Mouse (Mus musculus) midbrain, embryonic 10.5 days (tissue): ENCODE results near the gene Onecut1. TPM values are rescaled to one million over a fixed set of nuclear protein-coding genes. Genes with fewer than 3 reads are reported as not detected.

Experiments used
- DNase-seq: peaks from one replicate; pipeline ENCODE4 v3.0.0-alpha.2; 2017; ENCODE audit warnings: low spot score
- H3K27ac ChIP-seq: fragments of 300-500 bp; sonication (generic); replicated peaks from 2 replicates; pipeline ENCODE4 v1.5.1; 2016; ENCODE audit warnings: mild to moderate bottlenecking
- H3K27me3 ChIP-seq: fragments of 300-500 bp; sonication (generic); 2 replicates; pipeline ENCODE4 v1.6.1; 2016; ENCODE audit warnings: low read depth, mild to moderate bottlenecking; ENCODE audit not compliant: poor library complexity, severe bottlenecking
- H3K36me3 ChIP-seq: fragments of 300-500 bp; sonication (generic); 2 replicates; pipeline ENCODE4 v1.6.1; 2016; ENCODE audit warnings: mild to moderate bottlenecking, moderate library complexity
- H3K4me1 ChIP-seq: fragments of 300-500 bp; sonication (generic); 2 replicates; pipeline ENCODE4 v1.6.1; 2016
- H3K4me3 ChIP-seq: fragments of 300-500 bp; sonication (generic); 2 replicates; pipeline ENCODE4 v1.5.1; 2016; ENCODE audit warnings: mild to moderate bottlenecking, moderate library complexity
- H3K9me3 ChIP-seq: fragments of 300-500 bp; sonication (generic); replicated peaks from 2 replicates; pipeline ENCODE4 v1.6.1; 2016; ENCODE audit warnings: mild to moderate bottlenecking
- WGBS: fragments of 180-500 bp; shearing (Covaris S2); methylation state at CpG from one replicate; pipeline ENCODE4 v1.1.7; 2016; 5-methylcytosine and 5-hydroxymethylcytosine counted together
- polyA plus RNA-seq: library from polyadenylated mRNA; unstranded; fragments of >200 nt; fragmentation: Nextera tagmentation; extraction: Ambion mirVana; gene quantifications from 2 replicates; pipeline ENCODE4 v1.2.1, GENCODE M21; 2016

The Onecut1 gene
- polyA plus RNA-seq, 1 experiment from 2014 or later, result 10.0 TPM

DNA sequence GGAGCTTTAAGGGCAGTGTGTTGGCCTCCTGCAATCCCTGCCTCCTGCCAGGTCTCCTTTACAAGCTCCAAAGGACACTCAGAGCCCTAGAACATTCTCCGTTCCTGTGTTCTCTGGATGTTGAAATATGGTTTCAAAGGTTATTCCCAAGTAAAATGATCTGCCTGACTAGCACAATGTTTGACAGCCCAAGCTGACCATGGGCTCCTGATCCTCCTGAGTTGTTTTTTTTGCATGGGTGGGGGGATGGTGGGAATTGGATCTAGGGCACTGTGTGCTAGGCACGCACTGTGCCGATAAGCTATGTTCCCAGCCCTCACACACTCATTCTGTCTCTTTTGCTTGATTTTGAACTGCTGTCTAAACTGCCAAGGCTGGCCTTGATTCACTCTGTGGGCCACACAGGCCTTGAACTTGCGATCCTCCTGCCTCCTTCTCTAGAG lies 68.3 kb downstream of the Onecut1 start:
- Histone ChIP-seq H3K4me1 (peaks cover 9% of the 10 kb centered on the region), H3K4me3 (no peak overlapping the region), H3K27me3 (no peaks in the 10 kb centered on the region), H3K9me3 (no peaks in the 10 kb centered on the region), H3K36me3 (no peaks in the 10 kb centered on the region), H3K27ac (no peak overlapping the region)
- WGBS, result 91% methylated on average over 4 of the region's 4 CpGs
- no peak for DNase-seq

DNA sequence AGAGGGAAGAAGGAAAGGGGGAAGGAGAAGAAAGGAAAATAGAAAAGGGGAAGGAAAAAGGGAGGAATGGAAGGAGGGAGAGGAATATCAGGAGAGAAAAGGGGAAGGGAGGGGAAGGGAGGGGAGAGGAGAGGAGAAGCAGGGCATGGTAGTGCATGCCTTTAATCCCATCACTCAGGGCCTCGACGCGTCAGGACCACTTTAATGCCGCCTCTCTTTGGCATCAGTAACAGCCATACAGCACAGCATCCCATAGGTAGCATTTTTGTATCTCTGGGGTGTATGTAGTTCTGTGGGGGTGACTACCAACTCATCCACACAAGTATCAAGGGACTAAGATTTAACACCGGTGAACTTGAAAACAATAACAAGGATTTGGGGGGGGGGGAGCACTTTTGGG lies 68.9 kb downstream of the Onecut1 start:
- no peak overlapping the region for H3K27ac ChIP-seq
- H3K4me3 ChIP-seq, result no peak overlapping the region
- no peaks in the 10 kb centered on the region for H3K27me3 ChIP-seq
- no peak for DNase-seq
- H3K4me1 ChIP-seq, result peaks cover 3% of the 10 kb centered on the region
- H3K36me3 ChIP-seq, result no peaks in the 10 kb centered on the region
- H3K9me3 ChIP-seq, result no peaks in the 10 kb centered on the region
- WGBS, result 84% methylated on average over 5 of the region's 5 CpGs

DNA sequence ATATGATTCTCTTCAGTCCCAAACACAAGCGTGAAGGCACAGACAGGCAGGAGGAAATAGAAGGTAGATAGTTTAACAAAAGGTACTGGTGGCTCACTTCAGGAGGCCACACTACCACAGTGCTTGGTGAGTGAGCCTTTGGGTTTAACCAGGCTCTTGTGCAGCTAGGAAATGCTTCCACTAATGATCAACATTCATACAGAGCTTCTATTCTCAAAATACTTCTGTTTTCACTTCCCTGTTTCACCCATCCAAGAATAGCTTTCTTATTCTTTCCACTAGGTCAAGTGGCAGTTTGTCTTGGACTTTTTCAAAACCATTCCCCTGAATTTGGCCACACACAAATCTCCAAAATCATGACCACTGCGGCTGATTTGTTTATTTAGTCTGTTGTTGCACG lies 73.6 kb downstream of the Onecut1 start:
- WGBS, result 87% methylated on average over 3 of the region's 3 CpGs
- DNase-seq, result no peak
- H3K9me3 ChIP-seq, result no peaks in the 10 kb centered on the region
- H3K27me3 ChIP-seq, result no peaks in the 10 kb centered on the region
- no peak overlapping the region for H3K4me3 ChIP-seq
- H3K27ac ChIP-seq, result no peak overlapping the region
- H3K4me1 ChIP-seq, result no peaks in the 10 kb centered on the region
- no peaks in the 10 kb centered on the region for H3K36me3 ChIP-seq

DNA sequence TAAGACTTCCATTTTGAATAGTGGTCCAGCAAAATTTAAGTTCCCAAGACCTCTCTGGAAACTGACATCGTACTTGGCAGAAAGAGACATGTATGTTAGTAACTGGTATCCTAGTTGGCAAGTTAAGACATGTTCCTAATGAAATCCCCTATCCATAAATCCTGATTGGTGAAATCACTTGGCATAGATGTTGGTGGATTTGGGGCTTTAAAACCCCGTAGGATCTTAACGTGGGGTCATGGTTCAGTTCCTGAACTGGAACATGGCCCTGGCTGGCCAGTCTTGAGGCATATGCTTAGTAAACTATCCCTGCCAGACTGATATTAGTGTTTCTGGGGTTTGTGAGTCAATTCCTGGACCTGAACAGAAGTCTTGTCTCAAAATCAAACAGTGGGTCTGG lies 76.0 kb downstream of the Onecut1 start:
- Histone ChIP-seq H3K27ac (no peak overlapping the region), H3K4me1 (no peaks in the 10 kb centered on the region), H3K9me3 (no peaks in the 10 kb centered on the region), H3K36me3 (no peaks in the 10 kb centered on the region), H3K27me3 (no peaks in the 10 kb centered on the region), H3K4me3 (no peak overlapping the region)
- WGBS, result 97% methylated on average over 3 of the region's 3 CpGs
- DNase-seq, result no peak

DNA sequence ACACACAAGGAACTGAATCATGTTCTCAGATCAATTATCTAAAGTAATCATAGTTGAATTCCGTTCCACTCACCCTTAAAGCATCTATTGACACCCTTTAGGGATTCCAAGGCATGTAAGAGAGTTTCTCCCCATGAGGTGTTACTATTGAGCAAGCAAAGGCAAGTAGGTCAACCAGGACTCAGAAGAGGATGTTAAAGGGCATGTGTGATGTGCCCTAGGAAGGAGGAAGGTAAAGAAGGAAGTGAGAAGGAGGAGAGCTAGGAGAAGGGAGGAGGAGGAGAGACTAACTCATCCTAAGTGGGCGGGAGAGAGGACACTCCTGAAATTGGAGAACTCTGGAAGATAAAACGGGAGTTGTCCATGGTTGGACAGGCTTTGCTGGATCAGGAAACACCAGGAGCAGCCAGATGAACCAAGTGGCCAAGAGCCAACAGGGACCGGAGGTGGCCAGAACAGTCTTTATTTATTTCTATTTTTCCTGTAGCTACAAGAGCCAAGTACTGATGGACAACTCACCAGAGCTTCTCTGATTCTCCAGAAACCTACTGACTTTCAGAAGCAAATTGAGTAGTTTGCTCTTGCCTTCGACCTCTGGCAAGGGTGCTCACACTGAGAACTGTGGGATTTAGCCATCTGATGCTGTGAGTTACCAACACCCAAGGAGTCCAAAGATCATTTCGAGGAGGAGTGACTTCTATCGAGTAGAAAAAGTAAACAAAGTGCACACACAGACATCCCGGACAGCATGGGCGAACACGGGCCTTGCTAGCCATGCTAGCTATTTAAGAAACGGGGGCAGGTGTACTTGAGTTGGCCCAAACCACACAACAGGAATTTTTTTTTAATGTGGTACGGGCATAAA lies 77.2 kb downstream of the Onecut1 start:
- Histone ChIP-seq H3K27me3 (no peaks in the 10 kb centered on the region), H3K4me3 (no peak overlapping the region), H3K4me1 (no peaks in the 10 kb centered on the region), H3K27ac (no peak overlapping the region), H3K36me3 (no peaks in the 10 kb centered on the region), H3K9me3 (no peaks in the 10 kb centered on the region)
- DNase-seq, result no peak
- WGBS, result 86% methylated on average over 12 of the region's 12 CpGs

Other genes with a start within 250 kb of the Onecut1 start
- gene Fam214a, start 91.0 kb downstream of the Onecut1 start, polyA plus RNA-seq, result 7.7 and 13.2 TPM in 2 replicates
- 327 and 357 TPM in 2 replicates for gene Arpp19, start 175.7 kb downstream of the Onecut1 start, polyA plus RNA-seq
- 18.1 and 22.5 TPM in 2 replicates for gene Myo5a, start 209.1 kb downstream of the Onecut1 start, polyA plus RNA-seq